Mouse (Mus musculus): ENCODE data around the gene Ugt2b1. TPM values are rescaled to one million over a fixed set of nuclear protein-coding genes. Genes with fewer than 3 reads are reported as not detected.

Gene Ugt2b1
- polyA plus RNA-seq, 1 experiment from 2014 or later: not detected

GRCm38 (mm10) chr5:86910770-86911169 is 15.6 kb downstream of the Ugt2b1 start:
- Histone ChIP-seq H3K4me2 (ENCODE audit: low read depth, low read length) (no peak overlapping the region), H3K27ac (replicated peaks; ENCODE audit: low read depth, low read length) (no peak overlapping the region), H3K36me3 (replicated peaks; ENCODE audit: control insufficient read depth, insufficient read depth, low read depth, low read length) (no peaks in the 10 kb centered on the region), H3K4me1 (ENCODE audit: control insufficient read depth, insufficient read depth, low read length) (no peaks in the 10 kb centered on the region), H3K27me3 (ENCODE audit: control insufficient read depth, insufficient read depth, low read length) (no peaks in the 10 kb centered on the region), H3K9ac (replicated peaks; ENCODE audit: low read length) (no peak overlapping the region), H3K4me3 (ENCODE audit: low read depth, low read length) (no peak overlapping the region), H3K9me3 (replicated peaks; ENCODE audit: control insufficient read depth, low read length) (no peaks in the 10 kb centered on the region)
- ATAC-seq (replicated peaks; ENCODE audit: insufficient number of reproducible peaks, low FRiP score, low TSS enrichment, low read depth) (no peak), DNase-seq (ENCODE audit: low spot score) (no peak)
- 70% methylated on average over 1 of the region's 1 CpGs for WGBS

- 72% methylated on average over 1 of the region's 1 CpGs for WGBS
- H3K27ac ChIP-seq (replicated peaks; ENCODE audit: low read depth, low read length): no peak within 1 kb of the TSS
- ATAC-seq (replicated peaks; ENCODE audit: insufficient number of reproducible peaks, low FRiP score, low TSS enrichment, low read depth) (no peak), DNase-seq (ENCODE audit: low spot score) (no peak)
- H3K36me3 ChIP-seq (replicated peaks; ENCODE audit: control insufficient read depth, insufficient read depth, low read depth, low read length): no peaks in the 10 kb centered on the region
- no peak within 1 kb of the TSS for H3K4me2 ChIP-seq (ENCODE audit: low read depth, low read length)
- no peak within 1 kb of the TSS for H3K9ac ChIP-seq (replicated peaks; ENCODE audit: low read length)
- no peaks in the 10 kb centered on the region for H3K9me3 ChIP-seq (replicated peaks; ENCODE audit: control insufficient read depth, low read length)
- H3K4me1 ChIP-seq (ENCODE audit: control insufficient read depth, insufficient read depth, low read length): no peaks in the 10 kb centered on the region
- no peaks in the 10 kb centered on the region for H3K27me3 ChIP-seq (ENCODE audit: control insufficient read depth, insufficient read depth, low read length)
- H3K4me3 ChIP-seq (ENCODE audit: low read depth, low read length): no peak within 1 kb of the TSS
These were observed 19.6 kb downstream of the Ugt2b1 start, which contains the start of gene Ugt2b34 for GRCm38 (mm10) chr5:86906758-86907157. Gene Ugt2b34, minus strand, starts transcription at chr5:86906937.

GRCm38 (mm10) chr5:86889933-86890332 is 36.4 kb downstream of the Ugt2b1 start:
- WGBS: 93% methylated on average over 1 of the region's 1 CpGs

GRCm38 (mm10) chr5:86888420-86888819 is 37.9 kb downstream of the Ugt2b1 start:
- WGBS: 77% methylated on average over 1 of the region's 1 CpGs
- Histone ChIP-seq H3K27ac (replicated peaks; ENCODE audit: low read depth, low read length) (no peak overlapping the region), H3K9me3 (replicated peaks; ENCODE audit: control insufficient read depth, low read length) (no peaks in the 10 kb centered on the region), H3K4me2 (ENCODE audit: low read depth, low read length) (no peak overlapping the region), H3K36me3 (replicated peaks; ENCODE audit: control insufficient read depth, insufficient read depth, low read depth, low read length) (no peaks in the 10 kb centered on the region), H3K9ac (replicated peaks; ENCODE audit: low read length) (no peak overlapping the region), H3K4me1 (ENCODE audit: control insufficient read depth, insufficient read depth, low read length) (no peaks in the 10 kb centered on the region), H3K27me3 (ENCODE audit: control insufficient read depth, insufficient read depth, low read length) (no peaks in the 10 kb centered on the region), H3K4me3 (ENCODE audit: low read depth, low read length) (no peak overlapping the region)
- ATAC-seq (replicated peaks; ENCODE audit: insufficient number of reproducible peaks, low FRiP score, low TSS enrichment, low read depth) (no peak), DNase-seq (ENCODE audit: low spot score) (no peak)

More at GRCm38 (mm10) chr5:86889933-86890332, 36.4 kb downstream of the Ugt2b1 start:
- DNase-seq (ENCODE audit: low spot score) (no peak), ATAC-seq (replicated peaks; ENCODE audit: insufficient number of reproducible peaks, low FRiP score, low TSS enrichment, low read depth) (no peak)
- Histone ChIP-seq H3K9me3 (replicated peaks; ENCODE audit: control insufficient read depth, low read length) (no peaks in the 10 kb centered on the region), H3K4me1 (ENCODE audit: control insufficient read depth, insufficient read depth, low read length) (no peaks in the 10 kb centered on the region), H3K4me2 (ENCODE audit: low read depth, low read length) (no peak overlapping the region), H3K27ac (replicated peaks; ENCODE audit: low read depth, low read length) (no peak overlapping the region), H3K36me3 (replicated peaks; ENCODE audit: control insufficient read depth, insufficient read depth, low read depth, low read length) (no peaks in the 10 kb centered on the region), H3K4me3 (ENCODE audit: low read depth, low read length) (no peak overlapping the region), H3K27me3 (ENCODE audit: control insufficient read depth, insufficient read depth, low read length) (no peaks in the 10 kb centered on the region), H3K9ac (replicated peaks; ENCODE audit: low read length) (no peak overlapping the region)

GRCm38 (mm10) chr5:86887081-86887480 is 39.2 kb downstream of the Ugt2b1 start:
- Histone ChIP-seq H3K4me2 (ENCODE audit: low read depth, low read length) (no peak overlapping the region), H3K9me3 (replicated peaks; ENCODE audit: control insufficient read depth, low read length) (no peaks in the 10 kb centered on the region), H3K27me3 (ENCODE audit: control insufficient read depth, insufficient read depth, low read length) (no peaks in the 10 kb centered on the region), H3K36me3 (replicated peaks; ENCODE audit: control insufficient read depth, insufficient read depth, low read depth, low read length) (no peaks in the 10 kb centered on the region), H3K9ac (replicated peaks; ENCODE audit: low read length) (no peak overlapping the region), H3K4me1 (ENCODE audit: control insufficient read depth, insufficient read depth, low read length) (no peaks in the 10 kb centered on the region), H3K27ac (replicated peaks; ENCODE audit: low read depth, low read length) (no peak overlapping the region), H3K4me3 (ENCODE audit: low read depth, low read length) (no peak overlapping the region)
- WGBS: 98% methylated on average over 1 of the region's 1 CpGs
- ATAC-seq (replicated peaks; ENCODE audit: insufficient number of reproducible peaks, low FRiP score, low TSS enrichment, low read depth) (no peak), DNase-seq (ENCODE audit: low spot score) (no peak)

GRCm38 (mm10) chr5:86886620-86887019 is 39.7 kb downstream of the Ugt2b1 start:
- no peaks in the 10 kb centered on the region for H3K27me3 ChIP-seq (ENCODE audit: control insufficient read depth, insufficient read depth, low read length)
- 49% methylated on average over 3 of the region's 3 CpGs for WGBS
- no peak overlapping the region for H3K4me2 ChIP-seq (ENCODE audit: low read depth, low read length)

GRCm38 (mm10) chr5:86871877-86872276 is 54.5 kb downstream of the Ugt2b1 start:
- no peak for ATAC-seq (replicated peaks; ENCODE audit: insufficient number of reproducible peaks, low FRiP score, low TSS enrichment, low read depth)
- Histone ChIP-seq H3K9me3 (replicated peaks; ENCODE audit: control insufficient read depth, low read length) (no peaks in the 10 kb centered on the region), H3K4me3 (ENCODE audit: low read depth, low read length) (no peak overlapping the region), H3K4me2 (ENCODE audit: low read depth, low read length) (no peak overlapping the region), H3K36me3 (replicated peaks; ENCODE audit: control insufficient read depth, insufficient read depth, low read depth, low read length) (no peaks in the 10 kb centered on the region), H3K27me3 (ENCODE audit: control insufficient read depth, insufficient read depth, low read length) (no peaks in the 10 kb centered on the region), H3K9ac (replicated peaks; ENCODE audit: low read length) (no peak overlapping the region), H3K27ac (replicated peaks; ENCODE audit: low read depth, low read length) (no peak overlapping the region), H3K4me1 (ENCODE audit: control insufficient read depth, insufficient read depth, low read length) (no peaks in the 10 kb centered on the region)
- DNase-seq (ENCODE audit: low spot score): no peak
- WGBS: 67% methylated on average over 1 of the region's 1 CpGs

More at GRCm38 (mm10) chr5:86886620-86887019, 39.7 kb downstream of the Ugt2b1 start:
- ATAC-seq (replicated peaks; ENCODE audit: insufficient number of reproducible peaks, low FRiP score, low TSS enrichment, low read depth) (no peak), DNase-seq (ENCODE audit: low spot score) (peak; percentile 15)
- Histone ChIP-seq H3K4me3 (ENCODE audit: low read depth, low read length) (no peak overlapping the region), H3K9ac (replicated peaks; ENCODE audit: low read length) (no peak overlapping the region), H3K27ac (replicated peaks; ENCODE audit: low read depth, low read length) (no peak overlapping the region), H3K36me3 (replicated peaks; ENCODE audit: control insufficient read depth, insufficient read depth, low read depth, low read length) (no peaks in the 10 kb centered on the region), H3K9me3 (replicated peaks; ENCODE audit: control insufficient read depth, low read length) (no peaks in the 10 kb centered on the region), H3K4me1 (ENCODE audit: control insufficient read depth, insufficient read depth, low read length) (no peaks in the 10 kb centered on the region)

Data from embryonic facial prominence, embryonic 11.5 days (tissue).